Mouse (Mus musculus): ENCODE measurements at regions not wholly inside any gene's neighbourhood (a gene's known extent, or its start where the extent isn't known, plus 50 kb on each side); places are given as distances from the start of the nearest gene placed in this dataset.
"Not testable (repeated sequence)": the region's sequence is repeated elsewhere in the genome, so short reads cannot be mapped to it uniquely, and the experiment has no call there.

DNA sequence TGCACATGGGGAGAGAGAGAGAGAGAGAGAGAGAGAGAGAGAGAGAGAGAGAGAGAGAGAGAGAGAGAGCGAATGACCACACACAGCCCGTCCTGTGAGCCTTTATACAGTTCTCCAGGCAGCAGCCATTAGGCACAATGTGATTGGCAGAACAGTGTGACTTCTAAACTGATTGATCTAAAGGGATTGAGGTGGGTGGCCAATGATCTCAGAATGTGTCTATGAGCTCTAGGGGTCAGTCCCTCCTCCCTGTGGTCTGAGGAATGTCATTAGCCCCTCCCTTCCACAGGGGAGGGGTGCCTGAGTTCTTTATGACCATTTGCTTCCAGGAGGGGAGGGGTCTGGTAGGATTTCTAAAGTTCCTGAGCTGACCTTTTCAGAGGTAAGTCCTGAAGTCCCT is 62.1 kb downstream of the Duxbl3 start:
- not testable (repeated sequence) for DNase-seq

DNA sequence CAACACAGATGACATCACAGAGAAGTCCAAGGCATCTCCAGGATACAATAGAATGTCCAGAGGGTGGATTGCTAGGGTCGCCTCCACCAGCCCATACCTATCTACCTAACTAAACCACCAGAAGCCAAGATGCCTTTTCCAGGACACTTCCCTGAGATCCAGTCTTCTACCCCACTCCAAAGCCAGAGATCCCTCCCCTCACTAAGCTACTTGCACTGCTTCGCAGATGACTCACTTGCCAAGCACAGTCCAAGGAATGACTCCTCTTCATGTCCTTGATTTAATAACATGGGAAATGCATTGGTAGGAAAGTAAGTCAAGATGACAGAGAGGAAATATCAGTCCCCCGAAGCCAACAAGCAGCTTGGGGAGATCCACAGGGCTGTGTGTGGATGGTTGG is 63.0 kb downstream of the Duxbl3 start:
- DNase-seq, result no peak

DNA sequence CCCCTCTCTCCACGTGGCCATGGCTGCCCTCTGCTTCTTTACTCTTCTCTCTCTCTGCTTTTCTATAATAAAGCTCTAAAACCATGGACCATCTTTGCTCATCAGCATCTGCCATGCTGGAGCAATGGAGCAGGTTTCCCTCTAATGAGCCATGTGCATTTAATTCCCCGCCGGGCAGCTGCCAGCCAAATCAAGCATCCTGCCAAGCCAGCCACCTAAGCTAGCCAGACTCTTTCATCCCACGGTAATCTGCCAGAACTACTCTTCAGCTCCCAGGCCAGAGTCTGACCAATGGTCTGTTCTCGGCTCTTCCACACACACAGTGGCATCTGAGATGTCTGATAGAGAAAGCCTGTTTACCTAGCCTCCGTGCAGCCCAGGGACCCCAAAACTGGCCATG is 70.8 kb downstream of the Duxbl3 start:
- peak; percentile 73 to 79 for DNase-seq

DNA sequence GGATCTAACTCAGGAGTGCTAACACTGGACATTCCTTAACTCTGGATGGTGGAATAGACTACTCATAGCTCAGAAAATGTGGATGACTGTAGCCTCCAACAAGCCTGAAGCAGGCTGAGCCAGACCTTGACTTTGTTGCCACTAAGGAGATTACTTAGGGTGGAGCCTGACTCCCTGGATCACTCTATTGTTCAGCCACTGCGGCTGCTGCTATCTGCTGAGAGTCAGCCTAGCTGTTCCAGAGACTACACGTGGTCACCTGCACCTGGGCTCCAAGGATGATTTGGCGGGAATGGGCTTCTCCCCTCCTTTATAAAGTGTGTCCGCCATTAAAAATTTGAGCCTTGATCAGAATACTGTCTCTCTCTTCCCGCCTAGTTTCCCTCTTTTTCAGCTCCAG is 83.3 kb downstream of the Duxbl3 start:
- DNase-seq, result no peak

DNA sequence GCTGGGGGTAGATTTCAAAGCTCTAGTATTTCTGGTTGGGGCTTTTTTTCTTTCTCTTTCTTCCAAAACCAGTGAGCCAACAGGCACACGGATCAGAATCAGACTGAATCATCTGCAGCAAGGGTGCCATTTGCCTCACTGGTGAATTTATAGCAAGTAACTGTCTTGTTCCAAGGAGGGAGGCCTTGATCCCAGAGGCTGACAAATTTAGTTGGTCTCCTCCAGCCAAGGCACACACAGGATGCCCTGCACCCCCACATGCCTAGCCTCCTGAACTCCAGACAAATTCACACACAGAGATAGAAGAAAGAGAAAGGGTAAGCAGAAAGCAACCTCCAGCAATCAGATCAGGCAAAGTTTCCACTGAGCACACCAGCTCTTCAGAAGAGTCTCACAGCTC is 87.5 kb downstream of the Duxbl3 start:
- DNase-seq, result no peak

DNA sequence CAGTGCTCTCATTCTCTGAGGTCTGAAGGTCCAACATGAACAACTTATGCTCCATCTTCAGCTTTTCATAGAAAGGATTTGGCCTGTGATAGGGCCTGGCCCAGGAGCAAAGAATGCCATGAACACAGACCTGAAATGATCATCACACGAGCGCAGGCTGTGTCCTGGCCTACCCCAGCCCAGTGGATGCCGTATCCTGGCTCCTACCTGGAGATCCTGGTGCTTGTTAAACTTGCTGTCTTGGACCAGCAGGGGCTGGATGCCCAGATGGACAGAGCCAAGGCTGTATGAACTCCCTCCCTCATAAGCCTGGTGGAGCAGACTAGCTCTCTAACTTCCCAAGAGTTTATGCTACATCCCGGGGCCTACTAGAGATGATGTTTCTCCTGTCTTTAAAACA is 89.5 kb downstream of the Duxbl3 start:
- DNase-seq, result no peak

DNA sequence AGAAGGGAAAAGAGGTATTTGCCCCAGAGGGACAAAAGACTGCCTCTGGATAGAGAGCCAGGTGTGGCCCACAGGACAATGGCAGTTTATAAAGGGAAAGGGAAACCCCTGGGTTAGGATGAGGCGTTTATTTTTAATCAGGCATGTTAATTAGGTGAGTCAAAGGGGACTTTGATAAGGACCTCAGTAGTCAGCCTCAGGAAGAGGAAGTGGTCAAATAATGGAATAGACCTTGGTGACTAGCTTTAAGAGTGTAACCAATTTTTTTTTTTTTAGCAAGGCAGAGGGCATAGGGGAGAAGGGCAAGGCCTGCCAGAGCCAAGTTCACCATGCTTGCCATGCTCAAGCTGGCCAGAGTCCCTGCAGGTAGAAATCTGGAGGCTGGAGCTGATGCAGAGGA is 95.2 kb downstream of the Duxbl3 start:
- no peak for DNase-seq

DNA sequence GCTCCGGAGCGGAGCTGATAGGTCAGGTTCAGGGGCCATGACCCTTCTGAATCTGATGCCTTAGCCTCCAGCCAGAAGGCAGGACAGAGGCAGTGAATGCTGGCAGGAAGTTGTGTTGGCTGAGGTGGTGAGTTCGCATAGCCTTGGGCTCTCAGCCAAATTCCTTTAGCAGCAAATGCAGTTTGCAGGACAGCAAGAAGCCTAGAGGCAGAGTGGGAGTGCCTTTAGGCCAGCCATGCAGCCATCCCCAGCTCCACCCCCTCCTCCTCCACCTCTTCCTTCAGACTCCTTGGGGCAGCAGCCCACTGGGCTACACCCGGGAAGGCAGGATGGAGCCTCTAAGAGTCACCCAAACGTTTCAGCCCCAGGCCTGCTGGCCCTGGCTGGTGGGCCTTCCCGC is 99.5 kb downstream of the Duxbl3 start:
- peak in 1 of 2 experiments; percentile 2 for DNase-seq

DNA sequence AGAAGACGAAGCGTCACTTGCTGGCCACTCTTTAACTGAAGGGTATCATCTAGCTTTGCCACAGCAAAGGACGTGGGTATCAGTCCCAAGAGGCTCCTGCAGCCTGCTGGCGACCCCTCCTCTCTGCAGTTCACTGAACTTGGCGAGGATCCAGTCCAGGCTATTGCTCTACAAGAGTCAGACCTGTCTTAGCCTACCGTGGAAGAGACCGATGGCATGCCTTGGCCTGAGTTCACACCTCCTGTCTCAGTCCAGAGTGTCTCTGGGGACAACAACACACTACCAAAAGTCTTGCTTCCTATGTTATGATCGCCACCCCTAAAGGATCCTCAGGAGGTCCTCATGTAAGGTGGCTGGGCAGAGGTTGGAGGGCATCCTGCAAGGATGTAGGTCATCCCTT is 100.2 kb downstream of the Duxbl3 start:
- DNase-seq, result no peak

DNA sequence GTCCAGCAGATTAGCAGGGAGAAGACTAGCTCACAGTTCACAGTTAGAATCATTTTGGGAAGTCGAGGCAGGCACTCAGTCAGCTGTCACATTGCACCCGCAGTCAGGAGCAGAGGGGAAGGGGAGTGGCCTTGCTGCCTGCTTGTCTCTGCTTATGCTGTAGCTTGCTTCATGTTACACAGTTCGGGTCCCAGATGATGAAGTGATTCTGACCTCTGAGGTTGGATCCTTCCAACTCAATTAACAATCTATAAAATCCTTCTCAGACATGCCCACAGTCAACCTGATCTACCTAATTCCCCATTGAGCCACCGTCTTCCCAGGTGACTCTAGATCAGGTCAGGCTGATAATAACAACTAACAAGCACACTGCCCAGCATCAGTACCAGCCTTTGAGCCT is 102.3 kb downstream of the Duxbl3 start:
- DNase-seq, result no peak

DNA sequence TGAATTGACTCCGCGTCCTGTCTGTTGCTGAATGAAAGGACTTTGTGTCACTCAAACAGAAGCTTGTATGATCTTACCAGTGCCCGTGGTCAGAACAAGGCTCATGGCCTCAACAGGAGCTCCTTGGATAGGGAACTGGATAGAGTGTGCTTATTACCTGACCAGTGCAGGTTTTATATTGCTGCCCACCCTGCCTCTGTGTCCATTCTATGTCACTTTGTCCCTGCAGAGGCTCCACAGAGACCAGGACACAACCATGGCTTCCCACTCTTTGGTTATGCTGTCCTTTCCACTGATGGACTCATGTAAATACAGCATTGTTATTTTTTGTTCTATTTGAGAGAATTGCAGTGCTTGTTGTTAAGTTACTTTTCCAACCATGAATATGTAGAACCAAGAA is 103.4 kb downstream of the Duxbl3 start:
- DNase-seq, result no peak
